Mouse (Mus musculus): ENCODE data around the gene Unc13a. TPM values are rescaled to one million over a fixed set of nuclear protein-coding genes. Genes with fewer than 3 reads are reported as not detected.

Unc13a gene
- polyA plus RNA-seq, 1 experiment from 2014 or later, result 0.59 TPM

GRCm38 (mm10) chr8:71629781-71630212, 41.8 kb downstream of the Unc13a start:
- Histone ChIP-seq H3K9me3 (ENCODE audit: control insufficient read depth, low read length) (peaks cover 9% of the 10 kb centered on the region), H3K9ac (ENCODE audit: low read length) (peak overlapping the region; percentile 65), H3K36me3 (ENCODE audit: control insufficient read depth, insufficient read depth, low read length) (no peaks in the 10 kb centered on the region), H3K4me1 (ENCODE audit: control insufficient read depth, insufficient read depth, low read length) (peaks cover 5% of the 10 kb centered on the region; the same call in 1 of the 2 replicates), H3K4me2 (ENCODE audit: low read depth, severe bottlenecking) (peak overlapping the region; percentile 96), H3K27ac (replicated peaks; ENCODE audit: low read depth, low read length) (no peak overlapping the region), H3K27me3 (ENCODE audit: control insufficient read depth, insufficient read depth, low read length) (peaks cover 24% of the 10 kb centered on the region), H3K4me3 (ENCODE audit: low read depth, low read length) (peak overlapping the region; percentile 50)
- WGBS, result 3% methylated on average over 25 of the region's 25 CpGs
- DNase-seq (ENCODE audit: low spot score), result peak; percentile 55
- peak; percentile 14; the same call in 1 of the 2 replicates for ATAC-seq (ENCODE audit: insufficient number of reproducible peaks, low FRiP score, low TSS enrichment, low read depth)

- peak overlapping the region; percentile 50 for H3K4me3 ChIP-seq (ENCODE audit: low read depth, low read length)
- H3K9me3 ChIP-seq (ENCODE audit: control insufficient read depth, low read length), result peaks cover 9% of the 10 kb centered on the region
- peak; percentile 95 for DNase-seq (ENCODE audit: low spot score)
- H3K36me3 ChIP-seq (ENCODE audit: control insufficient read depth, insufficient read depth, low read length), result peaks cover 3% of the 10 kb centered on the region; the same call in 1 of the 2 replicates
- 0% methylated on average over 54 of the region's 55 CpGs for WGBS
- H3K27me3 ChIP-seq (ENCODE audit: control insufficient read depth, insufficient read depth, low read length), result peaks cover 18% of the 10 kb centered on the region
- H3K27ac ChIP-seq (replicated peaks; ENCODE audit: low read depth, low read length), result no peak overlapping the region
- H3K9ac ChIP-seq (ENCODE audit: low read length), result peak overlapping the region; percentile 65
- peaks cover 5% of the 10 kb centered on the region; the same call in 1 of the 2 replicates for H3K4me1 ChIP-seq (ENCODE audit: control insufficient read depth, insufficient read depth, low read length)
- peak; percentile 83 for ATAC-seq (ENCODE audit: insufficient number of reproducible peaks, low FRiP score, low TSS enrichment, low read depth)
- H3K4me2 ChIP-seq (ENCODE audit: low read depth, severe bottlenecking), result peak overlapping the region; percentile 96
These were observed 42.4 kb downstream of the Unc13a start for GRCm38 (mm10) chr8:71629096-71629697.

DNA sequence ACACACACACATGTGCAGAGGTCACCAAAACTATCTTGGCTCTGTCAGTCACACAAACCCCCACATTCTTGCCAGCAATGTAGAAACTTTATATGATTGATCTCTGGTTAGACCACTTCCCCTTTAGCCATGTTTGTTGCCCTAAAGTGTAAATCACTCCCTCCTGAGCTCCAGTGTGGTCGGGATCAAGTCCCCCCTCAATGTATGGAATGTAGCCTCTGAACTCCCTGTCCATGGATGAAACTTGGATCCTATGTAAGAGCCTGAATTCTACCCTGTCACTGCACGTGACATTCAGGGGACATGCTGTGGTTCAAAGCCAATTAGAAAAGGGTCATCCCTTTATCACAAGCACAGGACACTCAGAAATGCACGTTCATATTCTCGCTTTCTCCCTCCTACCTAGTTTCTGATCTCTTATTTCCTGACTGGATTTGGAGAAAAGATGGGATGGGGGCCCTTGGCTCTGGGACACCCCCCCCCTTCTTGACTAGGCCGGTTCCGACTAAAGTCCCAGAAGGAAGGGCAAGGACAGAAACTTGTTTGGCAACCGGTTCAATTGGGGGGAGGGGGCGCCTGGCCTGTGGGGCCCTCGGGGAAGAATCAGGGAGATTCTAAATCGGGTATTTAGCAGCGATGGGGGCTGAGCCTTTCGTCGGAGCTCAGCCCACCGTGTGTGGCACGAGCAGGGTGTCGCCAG, 43.0 kb downstream of the Unc13a start:
- H3K27me3 ChIP-seq (ENCODE audit: control insufficient read depth, insufficient read depth, low read length), result peaks cover 14% of the 10 kb centered on the region
- WGBS, result 12% methylated on average over 16 of the region's 16 CpGs
- peak overlapping the region; percentile 96 for H3K4me2 ChIP-seq (ENCODE audit: low read depth, severe bottlenecking)

GRCm38 (mm10) chr8:71627265-71628099, 44.1 kb downstream of the Unc13a start:
- Histone ChIP-seq H3K36me3 (ENCODE audit: control insufficient read depth, insufficient read depth, low read length) (peaks cover 18% of the 10 kb centered on the region), H3K27ac (replicated peaks; ENCODE audit: low read depth, low read length) (no peak overlapping the region), H3K9ac (ENCODE audit: low read length) (no peak overlapping the region), H3K4me3 (ENCODE audit: low read depth, low read length) (no peak overlapping the region), H3K27me3 (ENCODE audit: control insufficient read depth, insufficient read depth, low read length) (peaks cover 9% of the 10 kb centered on the region), H3K9me3 (ENCODE audit: control insufficient read depth, low read length) (peaks cover 10% of the 10 kb centered on the region), H3K4me1 (ENCODE audit: control insufficient read depth, insufficient read depth, low read length) (peaks cover 5% of the 10 kb centered on the region; the same call in 1 of the 2 replicates), H3K4me2 (ENCODE audit: low read depth, severe bottlenecking) (no peak overlapping the region)
- 44% methylated on average over 9 of the region's 9 CpGs for WGBS
- DNase-seq (ENCODE audit: low spot score) (no peak), ATAC-seq (ENCODE audit: insufficient number of reproducible peaks, low FRiP score, low TSS enrichment, low read depth) (no peak)

More for the DNA sequence above, 43.0 kb downstream of the Unc13a start:
- H3K36me3 ChIP-seq (ENCODE audit: control insufficient read depth, insufficient read depth, low read length), result peaks cover 8% of the 10 kb centered on the region
- H3K4me3 ChIP-seq (ENCODE audit: low read depth, low read length), result peak overlapping the region; percentile 50
- no peak overlapping the region for H3K27ac ChIP-seq (replicated peaks; ENCODE audit: low read depth, low read length)
- H3K9me3 ChIP-seq (ENCODE audit: control insufficient read depth, low read length), result peaks cover 9% of the 10 kb centered on the region
- H3K4me1 ChIP-seq (ENCODE audit: control insufficient read depth, insufficient read depth, low read length), result peaks cover 5% of the 10 kb centered on the region; the same call in 1 of the 2 replicates
- peak overlapping the region; percentile 65 for H3K9ac ChIP-seq (ENCODE audit: low read length)
- DNase-seq (ENCODE audit: low spot score) (no peak), ATAC-seq (ENCODE audit: insufficient number of reproducible peaks, low FRiP score, low TSS enrichment, low read depth) (0 out of 2 replicates have a peak, but pooled peaks have one; percentile 5)

- no peak overlapping the region for H3K4me2 ChIP-seq (ENCODE audit: low read depth, severe bottlenecking)
- ATAC-seq (ENCODE audit: insufficient number of reproducible peaks, low FRiP score, low TSS enrichment, low read depth), result no peak
- peaks cover 16% of the 10 kb centered on the region for H3K9me3 ChIP-seq (ENCODE audit: control insufficient read depth, low read length)
- H3K36me3 ChIP-seq (ENCODE audit: control insufficient read depth, insufficient read depth, low read length), result peaks cover 26% of the 10 kb centered on the region
- H3K4me1 ChIP-seq (ENCODE audit: control insufficient read depth, insufficient read depth, low read length), result peaks cover 5% of the 10 kb centered on the region; the same call in 1 of the 2 replicates
- no peak overlapping the region for H3K4me3 ChIP-seq (ENCODE audit: low read depth, low read length)
- peaks cover 9% of the 10 kb centered on the region for H3K27me3 ChIP-seq (ENCODE audit: control insufficient read depth, insufficient read depth, low read length)
- 88% methylated on average over 9 of the region's 9 CpGs for WGBS
- no peak for DNase-seq (ENCODE audit: low spot score)
- no peak overlapping the region for H3K9ac ChIP-seq (ENCODE audit: low read length)
- no peak overlapping the region for H3K27ac ChIP-seq (replicated peaks; ENCODE audit: low read depth, low read length)
These were observed 44.8 kb downstream of the Unc13a start for GRCm38 (mm10) chr8:71626753-71627152.

DNA sequence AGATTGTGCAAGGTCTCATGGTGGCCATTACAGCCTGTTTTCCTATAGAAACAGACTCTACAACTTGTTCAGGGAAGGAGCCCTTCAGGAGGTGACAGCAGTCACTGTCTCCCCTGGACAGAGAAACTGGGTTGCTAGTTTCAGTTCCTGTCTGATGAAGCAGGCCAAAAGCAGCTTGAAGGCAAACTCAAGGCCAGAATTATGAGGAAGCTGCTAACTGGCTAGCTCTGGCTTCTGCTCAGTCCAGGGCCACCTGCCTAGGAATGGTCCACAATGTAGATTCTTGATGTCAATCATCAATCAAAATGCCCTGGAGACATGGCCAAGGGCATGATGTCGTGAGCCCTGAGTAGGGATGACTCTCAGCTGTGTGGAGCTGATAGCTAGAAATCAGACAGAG, 46.5 kb downstream of the Unc13a start:
- WGBS, result 94% methylated on average over 1 of the region's 1 CpGs
- ATAC-seq (ENCODE audit: insufficient number of reproducible peaks, low FRiP score, low TSS enrichment, low read depth), result no peak
- peaks cover 18% of the 10 kb centered on the region for H3K9me3 ChIP-seq (ENCODE audit: control insufficient read depth, low read length)

DNA sequence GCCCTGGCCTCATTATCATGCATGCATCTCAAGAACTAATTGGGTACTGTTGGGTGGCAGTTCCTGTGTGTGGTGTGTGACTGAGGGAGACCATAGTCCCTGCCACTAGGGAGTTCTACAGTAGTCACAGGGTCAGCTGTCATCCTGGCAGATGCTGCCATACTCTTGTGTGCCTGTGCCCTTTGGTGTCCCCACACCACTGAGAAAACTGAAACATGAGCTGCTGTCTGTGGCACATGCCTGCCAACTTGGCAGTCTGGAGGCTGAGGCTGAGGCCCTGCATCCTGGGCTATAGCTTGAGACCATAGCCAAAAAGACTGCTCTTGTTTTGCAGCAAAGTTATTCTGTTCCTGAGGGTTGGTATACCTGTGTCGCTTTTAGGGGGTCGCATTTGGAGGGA, 51.8 kb downstream of the Unc13a start:
- Histone ChIP-seq H3K27me3 (ENCODE audit: control insufficient read depth, insufficient read depth, low read length) (no peaks in the 10 kb centered on the region), H3K27ac (replicated peaks; ENCODE audit: low read depth, low read length) (no peak overlapping the region), H3K4me3 (ENCODE audit: low read depth, low read length) (no peak overlapping the region), H3K4me2 (ENCODE audit: low read depth, severe bottlenecking) (no peak overlapping the region), H3K36me3 (ENCODE audit: control insufficient read depth, insufficient read depth, low read length) (peaks cover 66% of the 10 kb centered on the region), H3K4me1 (ENCODE audit: control insufficient read depth, insufficient read depth, low read length) (no peaks in the 10 kb centered on the region), H3K9me3 (ENCODE audit: control insufficient read depth, low read length) (peaks cover 18% of the 10 kb centered on the region), H3K9ac (ENCODE audit: low read length) (no peak overlapping the region)
- WGBS, result 92% methylated on average over 2 of the region's 2 CpGs
- ATAC-seq (ENCODE audit: insufficient number of reproducible peaks, low FRiP score, low TSS enrichment, low read depth), result no peak
- DNase-seq (ENCODE audit: low spot score), result no peak

More for the DNA sequence above, 46.5 kb downstream of the Unc13a start:
- H3K4me2 ChIP-seq (ENCODE audit: low read depth, severe bottlenecking), result no peak overlapping the region
- DNase-seq (ENCODE audit: low spot score), result no peak
- H3K9ac ChIP-seq (ENCODE audit: low read length), result no peak overlapping the region
- peaks cover 4% of the 10 kb centered on the region; the same call in 1 of the 2 replicates for H3K4me1 ChIP-seq (ENCODE audit: control insufficient read depth, insufficient read depth, low read length)
- no peak overlapping the region for H3K27ac ChIP-seq (replicated peaks; ENCODE audit: low read depth, low read length)
- peaks cover 4% of the 10 kb centered on the region for H3K27me3 ChIP-seq (ENCODE audit: control insufficient read depth, insufficient read depth, low read length)
- peaks cover 38% of the 10 kb centered on the region for H3K36me3 ChIP-seq (ENCODE audit: control insufficient read depth, insufficient read depth, low read length)
- H3K4me3 ChIP-seq (ENCODE audit: low read depth, low read length), result no peak overlapping the region

DNA sequence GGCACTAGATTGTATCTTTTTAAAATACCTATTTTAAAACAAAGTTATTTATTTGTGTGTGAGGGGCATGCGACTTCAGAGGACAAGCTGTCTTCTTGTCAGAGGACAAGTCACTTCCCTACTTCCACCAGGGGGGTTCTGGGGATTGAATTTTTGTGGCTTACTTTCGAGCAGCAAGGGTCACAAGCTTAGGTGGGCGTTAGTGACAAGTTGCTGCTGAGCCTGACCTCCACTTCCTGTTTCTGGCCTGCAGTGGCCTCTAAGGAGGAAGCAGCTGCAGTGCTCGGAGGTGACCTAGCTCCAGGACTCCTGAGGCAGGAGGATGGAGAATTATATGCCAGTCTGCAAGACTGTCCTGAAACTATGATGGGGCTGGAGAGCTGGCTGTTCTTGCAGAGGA, 58.1 kb downstream of the Unc13a start:
- H3K27ac ChIP-seq (replicated peaks; ENCODE audit: low read depth, low read length), result no peak overlapping the region
- peaks cover 8% of the 10 kb centered on the region for H3K4me1 ChIP-seq (ENCODE audit: control insufficient read depth, insufficient read depth, low read length)
- H3K36me3 ChIP-seq (ENCODE audit: control insufficient read depth, insufficient read depth, low read length), result peaks cover 23% of the 10 kb centered on the region
- no peaks in the 10 kb centered on the region for H3K27me3 ChIP-seq (ENCODE audit: control insufficient read depth, insufficient read depth, low read length)
- H3K9me3 ChIP-seq (ENCODE audit: control insufficient read depth, low read length), result no peaks in the 10 kb centered on the region
- 42% methylated on average over 4 of the region's 4 CpGs for WGBS
- ATAC-seq (ENCODE audit: insufficient number of reproducible peaks, low FRiP score, low TSS enrichment, low read depth) (no peak), DNase-seq (ENCODE audit: low spot score) (no peak)
- H3K9ac ChIP-seq (ENCODE audit: low read length), result no peak overlapping the region
- no peak overlapping the region for H3K4me2 ChIP-seq (ENCODE audit: low read depth, severe bottlenecking)
- H3K4me3 ChIP-seq (ENCODE audit: low read depth, low read length), result no peak overlapping the region

All from limb, embryonic 11.5 days (tissue).